Mouse (Mus musculus): ENCODE data around the gene B4galnt3.

B4galnt3 gene

DNA sequence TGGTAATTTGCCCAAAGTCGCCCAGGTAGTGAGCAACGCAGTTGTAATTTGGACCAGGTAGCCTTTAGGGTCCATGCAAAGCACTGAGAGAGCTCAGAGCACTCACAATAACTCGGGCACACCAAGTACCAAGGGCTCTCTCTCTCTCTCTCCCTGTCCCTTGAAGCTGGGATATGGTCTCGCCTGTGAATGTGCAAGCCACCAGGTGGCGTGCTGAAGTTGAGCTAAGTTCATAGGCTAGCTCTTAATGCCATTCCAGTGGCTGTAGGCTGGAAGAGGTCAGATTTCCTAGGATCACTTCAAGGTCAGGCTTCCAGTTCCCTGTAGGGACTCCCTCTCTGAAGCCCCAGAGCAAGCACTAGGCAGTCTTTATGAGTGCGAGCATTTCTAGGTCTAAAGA lies 71.7 kb downstream of the B4galnt3 start:
- DNase-seq (ENCODE audit: low spot score in 2 of 2), result peak in 1 of 2 experiments; percentile 29

DNA sequence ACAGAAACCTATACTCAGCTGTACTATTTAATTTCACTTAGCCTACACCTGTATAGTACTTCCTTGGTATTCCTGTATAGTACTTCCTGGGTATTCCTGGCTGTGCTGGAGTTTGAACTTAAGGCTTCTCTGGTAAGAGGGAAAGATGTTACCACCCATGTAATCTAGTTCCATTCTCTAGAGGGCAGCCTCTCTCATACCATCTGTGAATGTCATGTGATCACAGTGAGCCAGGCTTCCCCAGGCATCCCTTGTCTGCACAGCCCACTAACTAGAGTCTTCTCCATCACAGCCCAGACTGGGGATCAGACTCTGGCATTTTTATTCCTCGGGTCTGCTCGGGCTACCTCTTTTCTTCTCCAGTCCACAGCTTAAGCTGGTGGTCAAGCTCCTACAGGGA lies 75.1 kb downstream of the B4galnt3 start:
- DNase-seq (ENCODE audit: low spot score in 2 of 2), result no peak

DNA sequence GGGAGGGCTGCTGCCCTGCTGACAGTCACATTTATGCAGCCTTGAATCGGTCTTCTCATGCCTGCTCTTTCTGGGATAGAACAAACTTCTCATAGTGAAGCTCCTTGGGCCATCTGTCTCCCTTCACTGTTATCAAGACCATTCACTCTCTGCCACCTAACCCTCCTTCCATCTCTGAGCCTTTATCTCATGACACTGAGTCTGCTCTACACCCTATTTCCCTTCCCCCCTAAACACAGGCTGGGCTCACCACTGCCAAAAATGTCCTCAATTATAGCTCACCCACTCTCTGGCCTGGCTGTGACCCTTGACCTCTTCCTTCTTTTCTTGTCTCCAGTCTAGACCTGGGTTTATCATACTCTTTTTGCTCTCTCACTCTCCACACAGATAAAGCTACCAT lies 77.7 kb downstream of the B4galnt3 start:
- no peak for DNase-seq (ENCODE audit: low spot score in 2 of 2)

DNA sequence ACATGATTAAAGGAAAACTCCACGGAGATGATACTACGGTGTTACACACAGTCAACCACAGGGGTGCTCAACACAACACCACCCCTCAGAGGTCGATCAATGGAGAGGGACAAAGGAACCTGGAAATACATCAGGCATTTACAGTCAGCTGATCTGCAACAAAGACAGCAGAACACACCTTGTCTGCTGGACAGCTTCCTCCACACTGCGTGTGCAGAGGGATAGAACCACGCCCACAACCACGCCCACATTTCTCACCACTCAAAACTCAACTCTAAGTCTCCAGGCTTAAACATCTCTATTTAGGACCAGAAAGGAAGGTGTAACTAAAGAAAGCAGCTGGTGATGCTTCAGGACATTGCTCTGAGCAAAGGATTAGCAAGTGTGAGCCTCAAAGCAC lies 82.8 kb downstream of the B4galnt3 start:
- DNase-seq (ENCODE audit: low spot score in 2 of 2), result no peak

GRCm38 (mm10) chr6:120206586-120206985 lies 87.8 kb downstream of the B4galnt3 start:
- DNase-seq (ENCODE audit: low spot score in 2 of 2), result no peak

- DNase-seq (ENCODE audit: low spot score in 2 of 2), result no peak
These were observed 92.0 kb downstream of the B4galnt3 start for GRCm38 (mm10) chr6:120202406-120202805.

GRCm38 (mm10) chr6:120201956-120202355 lies 92.4 kb downstream of the B4galnt3 start:
- DNase-seq (ENCODE audit: low spot score in 2 of 2), result no peak

- DNase-seq (ENCODE audit: low spot score in 2 of 2), result no peak
These were observed 94.5 kb downstream of the B4galnt3 start for GRCm38 (mm10) chr6:120199638-120200394.

- peak in 1 of 2 experiments; percentile 41 for DNase-seq (ENCODE audit: low spot score in 2 of 2)
These were observed 96.4 kb downstream of the B4galnt3 start for GRCm38 (mm10) chr6:120197964-120198363.

DNA sequence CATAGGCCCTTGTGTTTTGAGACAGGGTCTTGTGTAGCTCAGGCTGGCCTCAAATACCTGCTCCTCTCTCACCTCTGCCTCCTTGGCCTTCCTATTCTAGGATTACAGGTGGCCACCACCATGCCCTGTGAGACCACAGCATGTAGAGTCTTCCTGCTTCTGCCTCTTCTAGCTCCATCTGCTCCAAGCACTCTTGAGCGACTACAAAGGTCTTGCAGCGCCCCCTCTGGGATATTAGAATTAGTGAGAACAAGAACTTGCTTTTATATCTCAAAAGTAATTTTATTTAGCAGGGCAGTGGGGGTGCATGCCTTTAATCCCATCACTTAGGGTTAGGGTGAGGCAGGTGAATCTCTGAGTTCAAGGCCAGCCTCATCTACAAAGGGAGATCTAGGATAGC lies 97.5 kb downstream of the B4galnt3 start:
- DNase-seq (ENCODE audit: low spot score in 2 of 2), result no peak

- no peak for DNase-seq (ENCODE audit: low spot score in 2 of 2)
These were observed 99.4 kb downstream of the B4galnt3 start for GRCm38 (mm10) chr6:120194963-120195362.

DNA sequence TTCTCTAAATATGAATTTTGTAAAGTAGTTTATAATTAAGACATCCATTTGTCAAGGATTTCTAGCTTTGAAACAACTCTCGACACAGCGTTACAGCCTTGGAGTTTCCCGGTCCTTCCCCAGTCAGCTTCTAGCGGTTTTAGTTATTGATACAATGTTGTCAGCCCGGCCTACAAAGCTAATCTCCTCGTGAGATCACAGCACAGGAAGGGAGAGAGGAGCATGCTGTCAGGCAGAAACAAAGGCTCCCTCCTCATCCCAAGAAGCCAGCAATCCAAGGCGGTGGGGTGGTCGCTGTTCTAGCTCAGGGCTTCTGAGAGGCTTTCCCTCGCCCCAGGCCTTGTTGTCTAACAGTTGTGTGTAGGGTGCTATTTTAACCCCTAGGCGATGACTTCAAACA lies 100.1 kb downstream of the B4galnt3 start:
- DNase-seq (ENCODE audit: low spot score in 2 of 2), result no peak

GRCm38 (mm10) chr6:120193793-120194192 lies 100.6 kb downstream of the B4galnt3 start:
- no peak for DNase-seq (ENCODE audit: low spot score in 2 of 2)

- peak; percentile 62 to 74 for DNase-seq (ENCODE audit: low spot score in 2 of 2)
These were observed 101.2 kb downstream of the B4galnt3 start for GRCm38 (mm10) chr6:120193174-120193573.

DNA sequence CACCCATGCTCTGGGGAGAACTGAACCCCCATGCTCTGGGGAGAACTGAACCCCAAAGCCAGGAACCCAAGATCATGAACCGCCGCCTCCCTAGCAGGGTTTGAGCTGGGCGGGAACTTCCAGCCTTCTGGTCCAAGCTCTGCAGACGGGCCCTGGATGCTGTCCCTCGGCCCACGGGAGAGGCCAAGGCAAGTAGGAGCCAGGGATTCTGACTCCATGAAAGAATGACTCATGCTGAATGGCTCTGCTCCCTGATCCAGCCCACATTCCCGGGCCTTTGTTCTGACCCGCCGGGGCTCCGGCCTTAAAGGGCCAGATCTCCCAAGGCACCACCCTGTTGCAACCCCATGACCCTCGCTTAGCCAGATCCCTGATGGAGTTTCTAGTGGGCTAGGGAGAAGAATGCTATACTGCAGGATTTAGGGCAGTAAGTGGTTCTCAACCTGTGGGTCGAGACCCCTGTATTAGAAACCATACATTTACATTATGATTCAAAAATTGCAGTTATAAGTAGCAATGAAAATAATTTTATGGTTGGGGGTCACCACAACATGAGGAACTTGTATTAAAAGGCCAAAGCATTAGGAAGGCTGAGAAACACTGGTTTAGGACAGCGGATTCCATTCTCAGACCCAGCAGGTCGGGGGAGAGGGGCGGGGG lies 102.0 kb downstream of the B4galnt3 start:
- DNase-seq (ENCODE audit: low spot score in 2 of 2), result peak in 1 of 2 experiments; percentile 33

DNA sequence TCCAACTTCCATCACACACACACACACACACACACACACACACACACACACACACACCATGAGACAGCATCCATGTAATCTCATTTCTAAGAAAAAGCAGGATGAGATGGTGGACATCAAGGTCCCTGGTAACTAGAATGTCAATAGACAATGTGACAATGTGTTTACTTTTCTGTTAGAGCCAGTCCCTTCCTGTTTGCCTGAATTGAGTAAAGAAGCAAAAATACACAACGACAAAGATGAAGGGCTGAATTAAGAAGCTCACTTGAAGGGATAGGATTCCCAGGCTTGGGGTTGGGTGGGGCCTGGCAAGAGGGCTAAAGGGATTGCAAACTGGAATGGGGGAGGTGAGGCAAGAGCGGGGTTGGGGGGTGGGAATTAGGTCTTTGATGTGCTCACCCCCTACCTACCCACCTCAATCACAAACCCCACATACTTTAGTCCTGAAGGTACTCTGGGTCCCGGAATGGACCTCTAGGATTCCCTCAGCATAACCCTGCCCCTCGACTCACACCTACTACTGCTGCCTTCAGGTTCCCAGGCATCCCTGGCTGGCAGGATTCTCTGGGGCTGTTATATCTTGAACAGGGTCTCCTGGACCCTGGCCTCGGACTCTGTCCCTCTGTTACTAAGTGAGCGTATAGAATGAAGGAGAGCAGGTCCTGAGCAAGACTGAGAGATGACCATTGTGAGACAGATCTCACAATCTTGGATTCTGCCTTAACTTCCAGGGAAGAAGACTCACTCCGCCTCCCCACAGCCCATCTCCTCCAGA lies 102.8 kb downstream of the B4galnt3 start:
- DNase-seq (ENCODE audit: low spot score in 2 of 2), result no peak

DNA sequence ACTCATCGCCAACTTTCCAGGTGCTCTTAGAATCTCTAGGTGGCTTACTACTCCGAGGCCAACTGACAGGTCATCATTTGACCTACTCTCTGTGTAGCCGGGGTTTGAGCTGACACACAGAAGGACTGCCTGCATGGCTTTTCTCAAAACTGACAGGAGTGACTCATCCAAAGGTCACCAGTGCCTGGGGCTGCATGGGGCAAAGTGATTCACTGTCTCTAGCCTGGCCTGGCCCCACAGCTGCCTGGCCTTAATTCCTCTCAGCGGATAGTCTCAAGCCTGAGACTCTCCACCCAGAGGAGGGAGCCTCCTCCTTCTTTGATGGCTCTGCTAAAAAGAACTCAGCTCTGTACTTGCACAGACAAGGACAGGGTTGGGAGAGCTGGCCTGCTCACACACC lies 103.4 kb downstream of the B4galnt3 start:
- no peak for DNase-seq (ENCODE audit: low spot score in 2 of 2)

- DNase-seq (ENCODE audit: low spot score in 2 of 2), result no peak
These were observed 104.0 kb downstream of the B4galnt3 start for GRCm38 (mm10) chr6:120190365-120190764.

- DNase-seq (ENCODE audit: low spot score in 2 of 2), result no peak
These were observed 105.1 kb downstream of the B4galnt3 start for GRCm38 (mm10) chr6:120189287-120189686.

DNA sequence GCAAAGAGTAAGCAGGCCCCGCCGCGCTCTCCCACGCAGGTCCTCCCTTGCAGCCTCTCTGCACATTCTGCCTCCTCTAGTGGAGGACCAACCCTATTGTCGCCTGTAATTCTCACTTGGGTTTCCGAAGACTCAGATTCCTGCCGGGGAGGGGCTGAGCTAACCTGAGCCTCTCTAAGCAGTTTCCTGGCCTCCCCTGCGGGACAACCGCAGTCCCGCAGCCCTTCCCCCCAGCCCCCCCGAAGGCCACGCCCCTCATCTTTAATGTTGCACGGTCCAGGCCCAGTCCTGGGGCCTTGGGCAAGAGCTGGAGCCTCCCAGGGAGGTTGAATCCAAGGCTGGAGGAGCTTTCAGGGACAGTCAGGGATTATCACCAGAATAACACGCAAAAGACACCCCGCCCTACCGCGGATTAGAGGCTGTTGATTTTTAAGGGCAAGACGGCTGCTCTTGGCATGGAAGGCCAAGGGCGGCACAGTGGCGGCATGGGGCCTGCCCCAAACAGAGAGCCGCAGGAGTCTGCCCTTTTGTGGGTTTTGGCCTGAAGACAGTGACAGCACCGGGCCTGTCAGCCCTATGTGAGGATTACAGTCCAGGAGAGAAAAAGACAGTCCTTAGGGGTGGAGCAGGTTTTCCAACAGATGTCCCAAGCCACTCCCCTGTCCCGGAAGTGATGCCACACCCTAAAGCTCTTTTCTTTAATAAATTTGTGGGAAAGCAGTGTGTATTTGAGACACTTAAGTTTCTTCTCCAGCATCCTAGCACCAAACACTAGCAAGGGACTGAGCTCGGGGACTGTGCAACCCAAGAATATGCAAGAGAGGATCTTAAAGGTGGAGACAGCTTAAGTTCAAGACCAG lies 105.8 kb downstream of the B4galnt3 start:
- no peak for DNase-seq (ENCODE audit: low spot score in 2 of 2)

- peak in 1 of 2 experiments; percentile 26 for DNase-seq (ENCODE audit: low spot score in 2 of 2)
These were observed 106.7 kb downstream of the B4galnt3 start for GRCm38 (mm10) chr6:120187587-120188176.

Data from frontal cortex, postnatal 10 days (tissue).